Mouse (Mus musculus): Measurements from ENCODE around the gene Prdm1. TPM values are rescaled to one million over a fixed set of nuclear protein-coding genes. Genes with fewer than 3 reads are reported as not detected.
A peak's percentile ranks its signal among the peaks of the same experiment; 100 is the strongest.

The Prdm1 gene
- polyA plus RNA-seq, 1 experiment from 2014 or later: 26.3 TPM

DNA sequence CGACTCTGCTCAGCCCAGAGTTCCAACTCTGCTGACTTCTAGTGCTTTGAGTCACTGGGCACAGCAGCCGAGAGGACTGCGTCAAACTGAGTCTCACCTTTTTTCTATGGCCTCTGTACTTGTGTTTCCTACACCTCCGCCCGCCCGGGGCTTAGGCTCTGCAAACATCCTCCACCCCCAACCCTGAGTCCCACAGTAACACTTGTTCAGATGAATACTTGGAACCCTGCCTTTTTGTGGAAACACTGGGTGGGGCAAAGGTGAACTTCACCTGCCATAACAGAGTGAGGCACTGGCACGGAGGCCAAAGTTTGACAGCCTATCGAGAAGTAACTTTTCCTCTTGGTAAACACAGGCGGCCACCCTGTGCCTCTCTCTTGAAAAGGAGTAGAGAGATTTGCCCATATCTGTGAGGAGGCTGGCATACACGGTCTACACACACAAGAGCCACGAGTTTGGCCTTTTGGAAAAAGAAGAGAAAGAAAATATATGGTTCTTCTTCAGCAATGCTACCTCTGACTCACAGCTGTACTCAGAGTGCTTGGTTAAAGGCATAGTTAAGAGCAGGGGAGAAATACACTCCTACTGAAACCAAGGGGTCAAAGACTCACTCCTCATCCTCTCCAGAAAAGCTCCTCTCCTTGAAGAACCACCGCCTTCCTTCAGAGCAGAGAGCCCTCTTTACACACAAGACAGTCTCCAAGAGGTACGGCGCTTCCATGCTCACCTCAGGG is 80.7 kb downstream of the Prdm1 start:
- Histone ChIP-seq H3K4me3 (ENCODE audit: low read depth, low read length) (no peak overlapping the region), H3K4me2 (ENCODE audit: low read length) (peak overlapping the region; percentile 18), H3K4me1 (replicated peaks; ENCODE audit: control insufficient read depth, insufficient read depth, low read length) (peaks cover 7% of the 10 kb centered on the region; the same call in 1 of the 2 replicates), H3K27me3 (replicated peaks; ENCODE audit: control insufficient read depth, insufficient read depth, low read length) (no peaks in the 10 kb centered on the region), H3K9ac (ENCODE audit: low read length) (no peak overlapping the region), H3K27ac (ENCODE audit: low read depth) (peak overlapping the region; percentile 34; the same call in 1 of the 2 replicates), H3K9me3 (ENCODE audit: control insufficient read depth, low read length) (no peaks in the 10 kb centered on the region), H3K36me3 (ENCODE audit: control insufficient read depth, insufficient read depth, low read length) (no peaks in the 10 kb centered on the region)
- 68% methylated on average over 14 of the region's 14 CpGs for WGBS
- peak; percentile 79 for ATAC-seq (replicated peaks; ENCODE audit: low FRiP score, low TSS enrichment, low read depth)
- no peak for DNase-seq (ENCODE audit: low spot score)

DNA sequence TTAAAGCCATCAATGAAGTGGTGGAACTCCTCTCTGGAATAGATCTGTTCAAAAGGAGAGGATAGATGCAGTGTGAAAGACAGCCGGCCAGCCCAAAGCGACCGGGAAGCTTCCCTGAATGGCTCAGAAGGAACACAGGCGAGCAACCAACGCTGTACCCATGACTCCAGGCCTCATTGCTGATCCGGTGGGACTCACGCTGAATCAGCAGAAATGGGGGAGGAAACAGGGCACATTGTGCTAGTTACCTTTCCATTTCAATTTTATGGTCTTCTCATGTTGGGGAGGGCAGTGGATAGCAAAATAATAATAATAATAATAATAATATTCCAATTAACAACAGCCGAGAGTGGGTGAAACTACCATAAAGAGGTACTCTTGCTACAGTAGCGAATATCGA is 81.3 kb downstream of the Prdm1 start:
- Histone ChIP-seq H3K36me3 (ENCODE audit: control insufficient read depth, insufficient read depth, low read length) (no peaks in the 10 kb centered on the region), H3K27ac (ENCODE audit: low read depth) (no peak overlapping the region), H3K4me3 (ENCODE audit: low read depth, low read length) (no peak overlapping the region), H3K9ac (ENCODE audit: low read length) (no peak overlapping the region), H3K4me1 (replicated peaks; ENCODE audit: control insufficient read depth, insufficient read depth, low read length) (peaks cover 7% of the 10 kb centered on the region; the same call in 1 of the 2 replicates), H3K4me2 (ENCODE audit: low read length) (no peak overlapping the region), H3K9me3 (ENCODE audit: control insufficient read depth, low read length) (no peaks in the 10 kb centered on the region), H3K27me3 (replicated peaks; ENCODE audit: control insufficient read depth, insufficient read depth, low read length) (no peaks in the 10 kb centered on the region)
- DNase-seq (ENCODE audit: low spot score) (no peak), ATAC-seq (replicated peaks; ENCODE audit: low FRiP score, low TSS enrichment, low read depth) (no peak)
- 87% methylated on average over 10 of the region's 10 CpGs for WGBS

DNA sequence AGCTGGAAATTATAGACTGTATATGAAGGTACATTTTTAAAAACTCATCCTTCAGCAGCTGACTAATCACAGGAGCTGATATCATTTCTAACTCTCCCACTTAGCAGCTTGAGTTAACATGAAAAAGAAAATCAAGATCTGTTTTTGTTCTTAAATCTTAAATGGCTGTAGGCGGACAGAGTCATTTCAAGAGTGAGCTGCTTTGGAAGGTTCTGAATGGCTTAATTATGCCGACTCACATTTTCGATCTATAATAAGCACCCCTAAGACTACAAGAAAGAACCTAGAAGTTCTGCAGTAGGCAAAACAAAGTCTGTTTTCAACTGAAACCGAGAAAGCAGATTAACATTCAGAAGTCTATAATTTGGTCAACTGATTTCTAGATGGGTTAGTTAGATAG is 83.9 kb downstream of the Prdm1 start:
- H3K4me3 ChIP-seq (ENCODE audit: low read depth, low read length): no peak overlapping the region
- no peaks in the 10 kb centered on the region for H3K27me3 ChIP-seq (replicated peaks; ENCODE audit: control insufficient read depth, insufficient read depth, low read length)
- peaks cover 7% of the 10 kb centered on the region; the same call in 1 of the 2 replicates for H3K4me1 ChIP-seq (replicated peaks; ENCODE audit: control insufficient read depth, insufficient read depth, low read length)
- H3K36me3 ChIP-seq (ENCODE audit: control insufficient read depth, insufficient read depth, low read length): peaks cover 13% of the 10 kb centered on the region
- no peaks in the 10 kb centered on the region for H3K9me3 ChIP-seq (ENCODE audit: control insufficient read depth, low read length)
- ATAC-seq (replicated peaks; ENCODE audit: low FRiP score, low TSS enrichment, low read depth) (no peak), DNase-seq (ENCODE audit: low spot score) (no peak)
- WGBS: 79% methylated on average over 4 of the region's 4 CpGs
- no peak overlapping the region for H3K9ac ChIP-seq (ENCODE audit: low read length)
- no peak overlapping the region for H3K27ac ChIP-seq (ENCODE audit: low read depth)
- no peak overlapping the region for H3K4me2 ChIP-seq (ENCODE audit: low read length)

DNA sequence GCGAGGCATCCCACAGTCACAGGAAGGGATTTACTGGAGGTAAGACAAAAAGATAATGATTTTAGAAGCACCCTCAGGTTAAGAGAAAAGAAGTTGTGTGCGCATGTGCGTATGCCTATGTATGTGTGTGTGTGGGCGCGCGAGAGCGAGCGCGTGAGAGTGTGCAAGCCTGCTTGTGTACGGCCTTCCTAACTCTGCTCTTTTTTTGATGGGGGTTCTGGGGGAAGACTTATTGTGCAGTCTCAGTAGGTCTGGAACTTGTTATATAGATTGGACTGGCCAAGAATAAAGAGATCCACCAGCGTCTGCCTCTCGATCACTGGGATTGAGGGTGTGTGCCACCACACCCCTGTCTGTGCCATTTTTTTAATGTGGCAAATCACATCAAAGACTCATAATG is 84.6 kb downstream of the Prdm1 start:
- 46% methylated on average over 12 of the region's 12 CpGs for WGBS
- no peak for ATAC-seq (replicated peaks; ENCODE audit: low FRiP score, low TSS enrichment, low read depth)

GRCm38 (mm10) chr10:44439732-44440131 is 88.6 kb downstream of the Prdm1 start:
- H3K4me3 ChIP-seq (ENCODE audit: low read depth, low read length): no peak overlapping the region
- H3K27me3 ChIP-seq (replicated peaks; ENCODE audit: control insufficient read depth, insufficient read depth, low read length): no peaks in the 10 kb centered on the region
- no peak overlapping the region for H3K9ac ChIP-seq (ENCODE audit: low read length)
- peaks cover 14% of the 10 kb centered on the region for H3K36me3 ChIP-seq (ENCODE audit: control insufficient read depth, insufficient read depth, low read length)
- no peak overlapping the region for H3K4me2 ChIP-seq (ENCODE audit: low read length)
- WGBS: 89% methylated on average over 11 of the region's 11 CpGs
- no peak for DNase-seq (ENCODE audit: low spot score)
- no peaks in the 10 kb centered on the region for H3K4me1 ChIP-seq (replicated peaks; ENCODE audit: control insufficient read depth, insufficient read depth, low read length)
- no peak overlapping the region for H3K27ac ChIP-seq (ENCODE audit: low read depth)
- ATAC-seq (replicated peaks; ENCODE audit: low FRiP score, low TSS enrichment, low read depth): no peak
- H3K9me3 ChIP-seq (ENCODE audit: control insufficient read depth, low read length): no peaks in the 10 kb centered on the region

More for the DNA sequence above, 84.6 kb downstream of the Prdm1 start:
- Histone ChIP-seq H3K9me3 (ENCODE audit: control insufficient read depth, low read length) (no peaks in the 10 kb centered on the region), H3K27me3 (replicated peaks; ENCODE audit: control insufficient read depth, insufficient read depth, low read length) (no peaks in the 10 kb centered on the region), H3K36me3 (ENCODE audit: control insufficient read depth, insufficient read depth, low read length) (peaks cover 14% of the 10 kb centered on the region), H3K4me1 (replicated peaks; ENCODE audit: control insufficient read depth, insufficient read depth, low read length) (peaks cover 7% of the 10 kb centered on the region; the same call in 1 of the 2 replicates), H3K4me2 (ENCODE audit: low read length) (no peak overlapping the region), H3K27ac (ENCODE audit: low read depth) (no peak overlapping the region), H3K4me3 (ENCODE audit: low read depth, low read length) (no peak overlapping the region), H3K9ac (ENCODE audit: low read length) (no peak overlapping the region)
- DNase-seq (ENCODE audit: low spot score): no peak

GRCm38 (mm10) chr10:44437614-44438013 is 90.7 kb downstream of the Prdm1 start:
- no peak overlapping the region for H3K27ac ChIP-seq (ENCODE audit: low read depth)
- H3K4me2 ChIP-seq (ENCODE audit: low read length): no peak overlapping the region
- DNase-seq (ENCODE audit: low spot score) (no peak), ATAC-seq (replicated peaks; ENCODE audit: low FRiP score, low TSS enrichment, low read depth) (no peak)
- H3K4me3 ChIP-seq (ENCODE audit: low read depth, low read length): no peak overlapping the region
- peaks cover 14% of the 10 kb centered on the region for H3K36me3 ChIP-seq (ENCODE audit: control insufficient read depth, insufficient read depth, low read length)
- WGBS: 90% methylated on average over 1 of the region's 1 CpGs
- no peaks in the 10 kb centered on the region for H3K27me3 ChIP-seq (replicated peaks; ENCODE audit: control insufficient read depth, insufficient read depth, low read length)
- H3K9me3 ChIP-seq (ENCODE audit: control insufficient read depth, low read length): no peaks in the 10 kb centered on the region
- H3K4me1 ChIP-seq (replicated peaks; ENCODE audit: control insufficient read depth, insufficient read depth, low read length): no peaks in the 10 kb centered on the region
- no peak overlapping the region for H3K9ac ChIP-seq (ENCODE audit: low read length)

GRCm38 (mm10) chr10:44435956-44436355 is 92.3 kb downstream of the Prdm1 start:
- H3K9ac ChIP-seq (ENCODE audit: low read length): no peak overlapping the region
- 82% methylated on average over 4 of the region's 4 CpGs for WGBS
- no peak overlapping the region for H3K4me2 ChIP-seq (ENCODE audit: low read length)
- no peak overlapping the region for H3K4me3 ChIP-seq (ENCODE audit: low read depth, low read length)
- ATAC-seq (replicated peaks; ENCODE audit: low FRiP score, low TSS enrichment, low read depth): no peak
- H3K9me3 ChIP-seq (ENCODE audit: control insufficient read depth, low read length): no peaks in the 10 kb centered on the region
- no peak for DNase-seq (ENCODE audit: low spot score)
- H3K27me3 ChIP-seq (replicated peaks; ENCODE audit: control insufficient read depth, insufficient read depth, low read length): no peaks in the 10 kb centered on the region
- H3K36me3 ChIP-seq (ENCODE audit: control insufficient read depth, insufficient read depth, low read length): peaks cover 10% of the 10 kb centered on the region
- no peak overlapping the region for H3K27ac ChIP-seq (ENCODE audit: low read depth)
- H3K4me1 ChIP-seq (replicated peaks; ENCODE audit: control insufficient read depth, insufficient read depth, low read length): no peaks in the 10 kb centered on the region

- no peak overlapping the region for H3K27ac ChIP-seq (ENCODE audit: low read depth)
- H3K27me3 ChIP-seq (replicated peaks; ENCODE audit: control insufficient read depth, insufficient read depth, low read length): no peaks in the 10 kb centered on the region
- 75% methylated on average over 6 of the region's 6 CpGs for WGBS
- peaks cover 5% of the 10 kb centered on the region for H3K36me3 ChIP-seq (ENCODE audit: control insufficient read depth, insufficient read depth, low read length)
- H3K4me3 ChIP-seq (ENCODE audit: low read depth, low read length): no peak overlapping the region
- H3K9me3 ChIP-seq (ENCODE audit: control insufficient read depth, low read length): no peaks in the 10 kb centered on the region
- ATAC-seq (replicated peaks; ENCODE audit: low FRiP score, low TSS enrichment, low read depth) (no peak), DNase-seq (ENCODE audit: low spot score) (no peak)
- no peak overlapping the region for H3K9ac ChIP-seq (ENCODE audit: low read length)
- no peak overlapping the region for H3K4me2 ChIP-seq (ENCODE audit: low read length)
- H3K4me1 ChIP-seq (replicated peaks; ENCODE audit: control insufficient read depth, insufficient read depth, low read length): no peaks in the 10 kb centered on the region
Observed at GRCm38 (mm10) chr10:44434702-44435181, 93.6 kb downstream of the Prdm1 start.

DNA sequence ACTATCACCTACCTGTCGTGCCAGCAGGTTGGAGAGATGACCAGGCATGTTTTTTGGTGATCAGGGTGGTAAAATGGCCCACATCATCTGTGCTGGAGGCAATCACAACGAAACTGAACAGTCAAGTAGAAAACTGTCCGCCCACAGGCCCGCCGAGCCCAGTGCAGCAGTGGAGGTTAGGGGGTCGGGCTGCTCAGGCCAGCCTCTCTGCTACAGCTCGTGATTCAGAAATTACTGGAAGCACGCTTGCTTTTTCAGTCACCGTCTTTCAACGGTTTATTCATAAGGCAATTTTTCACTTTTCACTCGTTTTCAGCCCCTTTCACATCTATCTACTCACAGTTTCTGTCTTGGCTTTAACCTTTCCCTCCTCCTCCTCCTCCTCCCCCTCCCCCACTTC is 96.1 kb downstream of the Prdm1 start:
- no peak for ATAC-seq (replicated peaks; ENCODE audit: low FRiP score, low TSS enrichment, low read depth)
- WGBS: 76% methylated on average over 11 of the region's 11 CpGs

More for the DNA sequence above, 96.1 kb downstream of the Prdm1 start:
- H3K4me1 ChIP-seq (replicated peaks; ENCODE audit: control insufficient read depth, insufficient read depth, low read length): no peaks in the 10 kb centered on the region
- no peak overlapping the region for H3K9ac ChIP-seq (ENCODE audit: low read length)
- H3K27me3 ChIP-seq (replicated peaks; ENCODE audit: control insufficient read depth, insufficient read depth, low read length): no peaks in the 10 kb centered on the region
- H3K4me2 ChIP-seq (ENCODE audit: low read length): no peak overlapping the region
- no peak overlapping the region for H3K27ac ChIP-seq (ENCODE audit: low read depth)
- H3K4me3 ChIP-seq (ENCODE audit: low read depth, low read length): no peak overlapping the region
- DNase-seq (ENCODE audit: low spot score): no peak
- H3K9me3 ChIP-seq (ENCODE audit: control insufficient read depth, low read length): no peaks in the 10 kb centered on the region
- no peaks in the 10 kb centered on the region for H3K36me3 ChIP-seq (ENCODE audit: control insufficient read depth, insufficient read depth, low read length)

Measured in intestine, embryonic 14.5 days (tissue).